Mouse (Mus musculus) heart, postnatal 0 days (tissue): ENCODE measurements around the gene Lpp. TPM values are rescaled to one million over a fixed set of nuclear protein-coding genes. Genes with fewer than 3 reads are reported as not detected.

Experiments
- ATAC-seq: fragments of 200-750 bp; cut with Nextera tagmentation; 2 replicates; pipeline ENCODE4 v1.8.0; 2017; ENCODE audit warnings: low read depth, moderate number of reproducible peaks, moderate library complexity; ENCODE audit not compliant: insufficient read depth
- DNase-seq: peaks from one replicate; pipeline ENCODE4 v3.0.0-alpha.2; 2016; ENCODE audit warnings: low spot score
- H3K27ac ChIP-seq: fragments of 300-500 bp; sonication (generic); 2 replicates; pipeline ENCODE4 v1.5.1; 2014; ENCODE audit warnings: low read depth, mild to moderate bottlenecking
- H3K27me3 ChIP-seq: fragments of 300-500 bp; sonication (generic); 2 replicates; pipeline ENCODE4 v1.6.1; 2014; ENCODE audit warnings: low read length, mixed read lengths; ENCODE audit not compliant: control insufficient read depth, insufficient read depth
- H3K36me3 ChIP-seq: fragments of 300-500 bp; sonication (generic); replicated peaks from 2 replicates; pipeline ENCODE4 v1.6.1; 2014; ENCODE audit warnings: low read length, mixed read lengths; ENCODE audit not compliant: control insufficient read depth, insufficient read depth
- H3K4me1 ChIP-seq: fragments of 300-500 bp; sonication (generic); 2 replicates; pipeline ENCODE4 v1.6.1; 2014; ENCODE audit warnings: antibody characterized with exemption; ENCODE audit not compliant: control insufficient read depth, insufficient read depth
- H3K4me2 ChIP-seq: fragments of 300-500 bp; sonication (generic); 2 replicates; pipeline ENCODE4 v1.6.1; 2014; ENCODE audit warnings: low read depth, mild to moderate bottlenecking, low read length, moderate library complexity
- H3K4me3 ChIP-seq: fragments of 300-500 bp; sonication (generic); 2 replicates; pipeline ENCODE4 v1.5.1; 2014; ENCODE audit warnings: low read depth, low read length
- H3K9ac ChIP-seq: fragments of 300-500 bp; sonication (generic); replicated peaks from 2 replicates; pipeline ENCODE4 v1.6.1; 2014; ENCODE audit warnings: low read depth, low read length, mixed read lengths
- H3K9me3 ChIP-seq: fragments of 300-500 bp; sonication (generic); replicated peaks from 2 replicates; pipeline ENCODE4 v1.6.1; 2016; ENCODE audit warnings: low read length; ENCODE audit not compliant: control insufficient read depth
- CTCF ChIP-seq: IDR thresholded peaks from 2 replicates; pipeline ENCODE4 v1.5.1; 2016; ENCODE audit warnings: antibody characterized with exemption, control low read depth, low read depth
- EP300 ChIP-seq: IDR thresholded peaks from 2 replicates; pipeline ENCODE4 v1.6.1; 2016; ENCODE audit warnings: antibody characterized with exemption, low read depth
- WGBS: fragments of 180-500 bp; shearing (Covaris S2); extraction: QIAGEN DNeasy Blood & Tissue Kit; methylation state at CpG from one replicate; pipeline ENCODE4 v1.1.7; 2014; 5-methylcytosine and 5-hydroxymethylcytosine counted together
- polyA plus RNA-seq: library from polyadenylated mRNA; unstranded; fragments of >200 nt; fragmentation: Nextera tagmentation; extraction: Ambion mirVana; gene quantifications from 2 replicates; pipeline ENCODE4 v1.2.1, GENCODE M21; 2015
- total RNA-seq: library from RNA; depleted of rRNA; stranded (reverse); fragments of >200 nt; gene quantifications from 2 replicates; pipeline ENCODE4 v1.2.3, GENCODE M21; 2014; ENCODE audit warnings: low replicate concordance

Gene Lpp
- total and polyA plus RNA-seq, 2 experiments from 2014 or later = 32.1 to 77.4 TPM

DNA sequence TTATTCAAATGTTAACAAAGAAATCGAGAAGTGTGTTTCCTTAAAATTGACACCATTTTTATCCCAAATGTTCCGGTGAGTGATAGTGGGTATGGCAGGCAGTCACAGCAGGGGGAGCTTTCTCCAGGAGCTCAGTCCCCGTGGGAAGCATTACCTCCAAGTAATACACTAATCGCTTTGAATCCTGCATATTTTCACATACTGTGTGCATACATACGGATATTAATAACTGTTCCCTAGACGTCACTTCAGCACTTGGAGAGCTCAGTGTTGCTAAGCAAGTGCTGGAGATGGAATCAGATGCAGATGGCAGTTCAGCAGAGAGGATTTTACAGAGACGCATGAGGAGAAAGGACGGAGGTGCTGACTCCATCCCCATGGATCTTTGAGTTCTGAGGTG lies 487.4 kb downstream of the Lpp start:
- no peak overlapping the region for H3K4me3 ChIP-seq
- no peaks in the 10 kb centered on the region for H3K36me3 ChIP-seq
- no peak for ATAC-seq
- TF ChIP-seq EP300 (no peak), CTCF (no peak)
- no peaks in the 10 kb centered on the region for H3K27me3 ChIP-seq
- 48% methylated on average over 8 of the region's 8 CpGs for WGBS
- peak; percentile 51 for DNase-seq
- H3K9ac ChIP-seq = no peak overlapping the region
- H3K9me3 ChIP-seq = no peaks in the 10 kb centered on the region
- no peak overlapping the region for H3K27ac ChIP-seq
- no peak overlapping the region for H3K4me2 ChIP-seq
- H3K4me1 ChIP-seq = peaks cover 18% of the 10 kb centered on the region

DNA sequence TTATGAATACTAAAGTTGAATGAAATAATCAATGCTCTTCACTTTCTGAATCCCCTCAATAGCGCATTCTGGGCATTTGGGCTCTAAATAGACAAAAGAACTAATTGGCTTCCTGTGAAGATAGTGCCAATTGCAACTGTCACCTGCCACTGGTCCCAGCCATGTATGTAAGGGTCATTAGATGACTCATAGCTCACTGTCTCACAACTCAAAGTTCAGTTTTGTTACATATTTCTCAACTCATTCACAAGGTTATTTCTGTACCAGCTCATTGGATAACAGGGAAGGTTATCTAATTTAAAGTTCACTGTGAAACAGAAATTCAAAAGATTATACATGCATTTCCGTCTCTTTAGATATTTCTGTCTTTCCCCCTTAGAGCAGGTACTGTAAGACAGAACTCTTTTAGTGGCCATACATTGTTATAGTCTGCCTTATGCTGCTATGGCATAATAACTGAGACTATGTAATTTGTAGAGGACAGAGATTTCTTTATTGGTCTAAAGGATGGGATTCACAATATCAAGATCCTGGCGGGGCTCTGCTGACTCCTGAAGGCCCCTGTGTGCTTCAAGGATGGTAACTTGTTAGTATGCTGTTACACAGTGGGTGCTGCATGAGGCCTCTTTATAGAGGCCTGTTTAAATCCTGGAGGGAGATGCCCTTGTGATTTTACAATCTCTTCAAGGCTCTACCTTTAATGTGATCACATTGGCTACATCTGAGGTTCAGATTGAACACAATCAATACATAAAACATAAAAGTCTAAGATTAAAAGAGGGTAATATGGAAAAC lies 488.9 kb downstream of the Lpp start:
- H3K9me3 ChIP-seq = no peaks in the 10 kb centered on the region
- H3K36me3 ChIP-seq = no peaks in the 10 kb centered on the region
- peaks cover 31% of the 10 kb centered on the region for H3K4me1 ChIP-seq
- H3K9ac ChIP-seq = no peak overlapping the region
- TF ChIP-seq EP300 (no peak), CTCF (no peak)
- no peaks in the 10 kb centered on the region for H3K27me3 ChIP-seq
- no peak overlapping the region for H3K4me3 ChIP-seq
- ATAC-seq = no peak
- WGBS = 90% methylated on average over 3 of the region's 3 CpGs
- no peak overlapping the region for H3K4me2 ChIP-seq
- DNase-seq = no peak
- H3K27ac ChIP-seq = no peak overlapping the region

DNA sequence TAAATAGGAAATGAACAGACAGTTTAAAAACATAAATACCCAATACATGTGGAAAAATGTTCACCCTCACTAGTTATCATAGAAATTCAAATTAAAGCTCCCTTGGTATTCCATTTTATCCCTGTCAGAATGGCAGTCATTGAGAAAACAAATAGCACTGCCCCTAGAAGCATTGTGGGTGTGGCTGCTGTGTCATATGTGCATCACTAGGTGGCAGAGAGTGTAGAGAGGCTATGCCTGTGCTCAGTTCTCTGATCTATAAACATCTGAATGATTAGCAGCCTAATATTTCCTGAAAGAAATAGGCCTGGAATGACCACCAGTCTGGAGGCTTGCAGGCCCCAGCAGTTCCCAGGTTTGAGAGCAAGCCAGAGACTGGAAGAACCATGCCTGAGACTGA lies 490.7 kb downstream of the Lpp start:
- no peak overlapping the region for H3K4me2 ChIP-seq
- no peak overlapping the region for H3K4me3 ChIP-seq
- ATAC-seq = no peak
- H3K9me3 ChIP-seq = no peaks in the 10 kb centered on the region
- DNase-seq = no peak
- TF ChIP-seq EP300 (no peak), CTCF (peak; percentile 9; the same call in 1 of the 2 replicates)
- no peak overlapping the region for H3K9ac ChIP-seq
- no peaks in the 10 kb centered on the region for H3K36me3 ChIP-seq
- peaks cover 18% of the 10 kb centered on the region for H3K4me1 ChIP-seq
- H3K27me3 ChIP-seq = no peaks in the 10 kb centered on the region
- no peak overlapping the region for H3K27ac ChIP-seq

DNA sequence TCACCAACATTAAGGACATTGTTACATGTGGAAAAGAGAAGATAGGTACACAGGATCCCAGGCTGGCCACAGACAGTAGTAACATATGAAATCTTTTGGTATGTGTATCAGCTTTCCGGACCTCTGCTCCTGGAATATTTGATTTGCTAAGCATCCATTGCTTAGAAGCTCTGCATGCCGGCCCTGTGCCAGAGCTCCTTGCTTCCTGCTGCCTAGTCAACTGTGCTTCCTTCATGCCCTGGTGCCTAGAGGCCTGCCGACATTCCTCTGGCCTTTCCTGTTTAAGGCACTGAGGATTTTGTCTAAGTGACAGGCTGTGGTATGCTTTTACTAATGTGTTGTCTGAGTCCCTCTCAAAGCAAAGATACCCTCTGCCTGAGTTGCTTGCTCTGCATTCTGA lies 493.0 kb downstream of the Lpp start:
- ATAC-seq (peak; percentile 55; the same call in 1 of the 2 replicates), DNase-seq (peak; percentile 34)
- 26% methylated on average over 3 of the region's 3 CpGs for WGBS
- peak overlapping the region; percentile 63; the same call in 1 of the 2 replicates for H3K27ac ChIP-seq
- TF ChIP-seq CTCF = no peak
- no peak for TF ChIP-seq EP300
- H3K4me1 ChIP-seq = peaks cover 17% of the 10 kb centered on the region; the same call in 1 of the 2 replicates
- H3K4me3 ChIP-seq = no peak overlapping the region
- no peak overlapping the region for H3K4me2 ChIP-seq
- no peaks in the 10 kb centered on the region for H3K9me3 ChIP-seq
- H3K36me3 ChIP-seq = 0 out of 2 replicates have a peak, but pooled peaks cover 3% of the 10 kb centered on the region
- no peaks in the 10 kb centered on the region for H3K27me3 ChIP-seq
- no peak overlapping the region for H3K9ac ChIP-seq

DNA sequence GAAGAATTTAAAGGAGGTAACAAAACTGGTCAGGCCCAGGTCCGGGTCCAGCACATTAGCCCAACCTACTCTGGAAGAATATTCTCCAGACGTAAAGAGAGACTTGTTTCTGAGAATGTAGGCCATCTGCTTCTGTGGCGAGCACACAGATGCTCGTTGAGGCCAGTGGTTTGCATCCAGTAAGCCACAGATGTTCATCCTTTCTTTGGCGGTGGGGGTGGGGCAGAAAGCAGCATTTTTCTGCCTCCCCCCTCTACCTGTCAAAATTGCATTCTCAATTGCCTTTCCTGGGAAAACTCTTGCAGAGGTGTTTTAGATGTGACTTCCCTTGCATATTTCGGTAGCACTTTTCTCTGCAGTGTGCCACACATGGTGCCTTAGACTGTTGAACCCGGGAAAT lies 493.6 kb downstream of the Lpp start:
- 63% methylated on average over 7 of the region's 7 CpGs for WGBS
- Histone ChIP-seq H3K9ac (no peak overlapping the region), H3K4me3 (no peak overlapping the region), H3K4me1 (peaks cover 18% of the 10 kb centered on the region; the same call in 1 of the 2 replicates), H3K36me3 (0 out of 2 replicates have a peak, but pooled peaks cover 3% of the 10 kb centered on the region), H3K9me3 (no peaks in the 10 kb centered on the region), H3K27me3 (no peaks in the 10 kb centered on the region), H3K27ac (peak overlapping the region; percentile 63; the same call in 1 of the 2 replicates), H3K4me2 (no peak overlapping the region)
- TF ChIP-seq EP300 = no peak
- no peak for TF ChIP-seq CTCF
- ATAC-seq (no peak), DNase-seq (no peak)
